Comparison of ENCODE assay signal across 9 mouse cellular contexts in the genomic region with DNA sequence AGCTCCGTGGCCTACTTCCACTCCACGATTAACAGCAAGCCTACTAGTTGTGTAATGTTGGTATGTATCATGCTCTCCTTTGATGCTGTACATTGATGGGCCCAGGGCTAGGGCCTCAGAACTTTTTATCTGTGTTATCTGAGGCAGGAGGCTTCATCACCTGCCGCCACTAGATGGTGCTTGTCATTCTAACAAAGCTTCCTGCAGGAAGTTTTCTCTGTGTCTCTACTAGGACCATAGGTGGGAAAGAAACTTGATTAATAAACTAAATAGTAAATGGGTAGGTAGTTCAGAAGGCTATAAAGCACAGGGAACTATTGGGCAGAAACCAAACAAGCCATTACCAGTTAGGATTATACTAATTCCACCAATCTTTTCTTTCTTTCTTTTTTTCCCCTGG. TPM values are rescaled to one million over a fixed set of nuclear protein-coding genes. Genes with fewer than 3 reads are reported as not detected.
DNase-seq lines count a peak whose midpoint lies in the region; ATAC-seq and TF ChIP-seq lines count a peak whose summit lies in the region.
"Had no signal": no experiment of that assay in that cellular context is flagged by ENCODE, and none has a peak within 500 bp of the region (broad histone marks: within the 10 kb centered on the region; RNA-seq: fewer than 3 reads in every experiment).

No protein-coding gene starts in this region.

- no peaks in the 10 kb centered on the region for H3K27me3 ChIP-seq in Patski
- 0 out of 2 replicates have a peak, but pooled peaks cover 6% of the 10 kb centered on the region for H3K27me3 ChIP-seq in hindbrain, postnatal 0 days (ENCODE audit: insufficient read depth, low read length)

- H3K36me3 ChIP-seq in hindbrain, postnatal 0 days (ENCODE audit: insufficient read depth, low read length) = no peaks in the 10 kb centered on the region
- H3K36me3 ChIP-seq: limb, embryonic 13.5 days had no signal

- WGBS in hindbrain, postnatal 0 days = 18% methylated on average over 3 of the region's 3 CpGs

- H3K4me3 ChIP-seq in hindbrain, postnatal 0 days (ENCODE audit: low read length) = no peak overlapping the region
- H3K4me3 ChIP-seq: limb, embryonic 13.5 days had no signal

- peak; percentile 89 for TF ChIP-seq CTCF in Patski (IDR thresholded peaks at IDR 0.05)
- TF ChIP-seq CTCF in hindbrain, postnatal 0 days (IDR thresholded peaks at IDR 0.05; ENCODE audit: low read depth) = peak; percentile 80

- CTCF ChIA-PET in Patski (lab: Charles Lee) = interaction anchor here (0.6 to 2.4 kb wide), 12 partner anchors 9 to 504 kb away, joined by 3 to 7 read pairs (median 4); no protein-coding TSS in a partner anchor

- no peaks in the 10 kb centered on the region for H3K9me3 ChIP-seq in hindbrain, postnatal 0 days (ENCODE audit: low read length)
- H3K9me3 ChIP-seq: limb, embryonic 13.5 days had no signal

- POLR2A ChIA-PET in Patski (lab: Charles Lee) = no interaction called here

- no peak overlapping the region for H3K4me2 ChIP-seq in hindbrain, postnatal 0 days (ENCODE audit: low read depth, low read length)
- H3K4me2 ChIP-seq: limb, embryonic 13.5 days had no signal

- no peak overlapping the region for H3K27ac ChIP-seq in hindbrain, postnatal 0 days
- H3K27ac ChIP-seq: limb, embryonic 13.5 days had no signal

- H3K9ac ChIP-seq in hindbrain, postnatal 0 days (replicated peaks; ENCODE audit: low read length) = no peak overlapping the region
- H3K9ac ChIP-seq: limb, embryonic 13.5 days had no signal

- in situ Hi-C loops in Patski (cut with MboI; ENCODE audit: low pct_unique_long_range_greater_than_20kb) = loop anchor here (10.0 kb wide), 2 partner anchors 341 to 501 kb away; no protein-coding TSS in a partner anchor

- no peaks in the 10 kb centered on the region for H3K4me1 ChIP-seq in hindbrain, postnatal 0 days (ENCODE audit: insufficient read depth, low read length)

- peak; percentile 32 for ATAC-seq in Patski
- ATAC-seq in hindbrain, postnatal 0 days = no peak

- intact Hi-C loops in left cerebral cortex, postnatal 10 days (cut with DNase I) = loop anchor here (10.0 kb wide), 2 partner anchors 341 to 501 kb away; no protein-coding TSS in a partner anchor

- peak; percentile 49 to 58 for DNase-seq in left cerebral cortex, adult 18-20 months (ENCODE audit: low spot score in 2 of 2)
- DNase-seq in left cerebral cortex, postnatal 10 days (ENCODE audit: extremely low spot score in 1 of 2, low spot score in 2 of 2) = no peak
- DNase-seq in Patski (ENCODE audit: low read depth, low spot score) (no peak), MN1 (ENCODE audit: low spot score) (no peak)
- peak; percentile 68 for DNase-seq in cerebellum, adult 9-10 months
- peak; percentile 81 for DNase-seq in hindbrain, postnatal 0 days (ENCODE audit: low spot score)
- peak; percentile 57 for DNase-seq in lung, postnatal 14 days
- DNase-seq in spleen, postnatal 4 days (ENCODE audit: low spot score in 2 of 2) = no peak

RNA-seq across cellular contexts. Expression of a gene that starts 2.5 kb away (rescaled TPM):
- total RNA-seq in left cerebral cortex, adult 18-20 months (2021) = 100 to 1,000 TPM in 1 of 2 experiments, 10 to 100 TPM in 1; 96.7 to 104 TPM
- 100 to 1,000 TPM; 101 to 106 TPM for total RNA-seq in left cerebral cortex, postnatal 10 days (2021)
- 6.8 TPM for polyA plus RNA-seq in Patski (2021)
- 68.8 and 73.0 TPM in 2 replicates for total RNA-seq in hindbrain, postnatal 0 days (2014; rRNA removed)
- polyA plus RNA-seq in hindbrain, postnatal 0 days (2015; fragmentation: Nextera tagmentation; extraction: Ambion mirVana) = 30.6 and 31.1 TPM in 2 replicates

Comparison
In these comparisons a context has a peak if more than half of its experiments do, and no peak if none do; other contexts are left out.
1. DNase-seq: peak in left cerebral cortex, adult 18-20 months (2 of 2), cerebellum, adult 9-10 months (single experiment), hindbrain, postnatal 0 days (single experiment) and lung, postnatal 14 days (single experiment); none in left cerebral cortex, postnatal 10 days (0 of 2), Patski (single experiment), spleen, postnatal 4 days (0 of 2) and MN1 (single experiment).